24 mouse cellular contexts compared by ENCODE assay signal in genomic region chr3:87658348-87658747, GRCm38 (mm10).
"Had no signal": no experiment of that assay in that cellular context is flagged by ENCODE, and none has a peak within 500 bp of the region (broad histone marks: within the 10 kb centered on the region; RNA-seq: fewer than 3 reads in every experiment).

No protein-coding gene starts in this region.

- ATAC-seq: hindbrain, embryonic 16.5 days; inflammation-experienced regulatory T-cells, adult 6 months; intestine, embryonic 15.5 days; liver, embryonic 12.5 days had no signal

- H3K27ac ChIP-seq: gastrocnemius, adult 2 months; heart, embryonic 13.5 days; heart, embryonic 15.5 days; hindbrain, embryonic 10.5 days; hindbrain, embryonic 12.5 days; hindbrain, embryonic 14.5 days; intestine, embryonic 15.5 days; limb, embryonic 13.5 days; limb, embryonic 15.5 days; liver, embryonic 12.5 days; liver, embryonic 14.5 days had no signal

- H3K27me3 ChIP-seq: heart, embryonic 13.5 days; heart, embryonic 15.5 days; hindbrain, embryonic 12.5 days; intestine, embryonic 15.5 days; limb, embryonic 13.5 days; limb, embryonic 15.5 days; liver, embryonic 12.5 days had no signal

- H3K4me3 ChIP-seq: gastrocnemius, adult 2 months; heart, embryonic 13.5 days; heart, embryonic 15.5 days; hindbrain, embryonic 10.5 days; hindbrain, embryonic 12.5 days; intestine, embryonic 15.5 days; limb, embryonic 13.5 days; limb, embryonic 15.5 days; liver, embryonic 12.5 days had no signal

- DNase-seq: gastrocnemius, adult 2 months; gastrocnemius, postnatal 10 days; gastrocnemius, postnatal 25 days; heart, adult 18-20 months; heart, postnatal 4 days; kidney, adult 18-20 months; kidney, adult 8-10 months; kidney, postnatal 14 days; kidney, postnatal 36 days; layer of hippocampus, postnatal 36 days; left cerebral cortex, postnatal 4 days; lung, adult 18-20 months had no signal
